Mouse (Mus musculus): Measurements from ENCODE around the gene Cgref1. TPM values are rescaled to one million over a fixed set of nuclear protein-coding genes. Genes with fewer than 3 reads are reported as not detected.

The Cgref1 gene
- polyA plus RNA-seq, 1 experiment from 2014 or later = 2.7 TPM

GRCm38 (mm10) chr5:30934725-30935461, 10.5 kb downstream of the Cgref1 start:
- ATAC-seq (ENCODE audit: insufficient number of reproducible peaks, low FRiP score, low TSS enrichment, low read depth) = no peak
- Histone ChIP-seq H3K4me2 (ENCODE audit: low read depth, severe bottlenecking) (no peak overlapping the region), H3K27ac (replicated peaks; ENCODE audit: low read depth, low read length) (no peak overlapping the region), H3K9ac (ENCODE audit: low read length) (no peak overlapping the region), H3K27me3 (ENCODE audit: control insufficient read depth, insufficient read depth, low read length) (no peaks in the 10 kb centered on the region), H3K4me1 (ENCODE audit: control insufficient read depth, insufficient read depth, low read length) (no peaks in the 10 kb centered on the region), H3K4me3 (ENCODE audit: low read depth, low read length) (no peak overlapping the region), H3K36me3 (ENCODE audit: control insufficient read depth, insufficient read depth, low read length) (no peaks in the 10 kb centered on the region), H3K9me3 (ENCODE audit: control insufficient read depth, low read length) (no peaks in the 10 kb centered on the region)
- no peak for DNase-seq (ENCODE audit: low spot score)
- 88% methylated on average over 5 of the region's 5 CpGs for WGBS

- 73% methylated on average over 5 of the region's 5 CpGs for WGBS
- Histone ChIP-seq H3K4me2 (ENCODE audit: low read depth, severe bottlenecking) (no peak overlapping the region), H3K9ac (ENCODE audit: low read length) (no peak overlapping the region), H3K4me3 (ENCODE audit: low read depth, low read length) (no peak overlapping the region), H3K9me3 (ENCODE audit: control insufficient read depth, low read length) (no peaks in the 10 kb centered on the region), H3K36me3 (ENCODE audit: control insufficient read depth, insufficient read depth, low read length) (no peaks in the 10 kb centered on the region), H3K4me1 (ENCODE audit: control insufficient read depth, insufficient read depth, low read length) (no peaks in the 10 kb centered on the region), H3K27ac (replicated peaks; ENCODE audit: low read depth, low read length) (no peak overlapping the region), H3K27me3 (ENCODE audit: control insufficient read depth, insufficient read depth, low read length) (no peaks in the 10 kb centered on the region)
- ATAC-seq (ENCODE audit: insufficient number of reproducible peaks, low FRiP score, low TSS enrichment, low read depth) (no peak), DNase-seq (ENCODE audit: low spot score) (no peak)
These were observed 11.7 kb downstream of the Cgref1 start for GRCm38 (mm10) chr5:30933705-30934104.

- no peak overlapping the region for H3K9ac ChIP-seq (ENCODE audit: low read length)
- H3K4me2 ChIP-seq (ENCODE audit: low read depth, severe bottlenecking) = no peak overlapping the region
- H3K9me3 ChIP-seq (ENCODE audit: control insufficient read depth, low read length) = no peaks in the 10 kb centered on the region
- 85% methylated on average over 4 of the region's 4 CpGs for WGBS
- no peaks in the 10 kb centered on the region for H3K27me3 ChIP-seq (ENCODE audit: control insufficient read depth, insufficient read depth, low read length)
- no peak overlapping the region for H3K4me3 ChIP-seq (ENCODE audit: low read depth, low read length)
- no peaks in the 10 kb centered on the region for H3K36me3 ChIP-seq (ENCODE audit: control insufficient read depth, insufficient read depth, low read length)
- H3K27ac ChIP-seq (replicated peaks; ENCODE audit: low read depth, low read length) = no peak overlapping the region
- no peak for ATAC-seq (ENCODE audit: insufficient number of reproducible peaks, low FRiP score, low TSS enrichment, low read depth)
- no peak for DNase-seq (ENCODE audit: low spot score)
- no peaks in the 10 kb centered on the region for H3K4me1 ChIP-seq (ENCODE audit: control insufficient read depth, insufficient read depth, low read length)
These were observed 14.0 kb downstream of the Cgref1 start for GRCm38 (mm10) chr5:30931378-30931777.

GRCm38 (mm10) chr5:30930846-30931245, 14.5 kb downstream of the Cgref1 start:
- no peak overlapping the region for H3K4me2 ChIP-seq (ENCODE audit: low read depth, severe bottlenecking)
- no peaks in the 10 kb centered on the region for H3K4me1 ChIP-seq (ENCODE audit: control insufficient read depth, insufficient read depth, low read length)
- H3K9ac ChIP-seq (ENCODE audit: low read length) = no peak overlapping the region
- no peak for DNase-seq (ENCODE audit: low spot score)
- H3K27ac ChIP-seq (replicated peaks; ENCODE audit: low read depth, low read length) = no peak overlapping the region
- H3K36me3 ChIP-seq (ENCODE audit: control insufficient read depth, insufficient read depth, low read length) = no peaks in the 10 kb centered on the region
- WGBS = 84% methylated on average over 6 of the region's 6 CpGs
- ATAC-seq (ENCODE audit: insufficient number of reproducible peaks, low FRiP score, low TSS enrichment, low read depth) = no peak
- no peaks in the 10 kb centered on the region for H3K27me3 ChIP-seq (ENCODE audit: control insufficient read depth, insufficient read depth, low read length)
- H3K9me3 ChIP-seq (ENCODE audit: control insufficient read depth, low read length) = no peaks in the 10 kb centered on the region
- H3K4me3 ChIP-seq (ENCODE audit: low read depth, low read length) = no peak overlapping the region

GRCm38 (mm10) chr5:30930121-30930520, 15.3 kb downstream of the Cgref1 start:
- Histone ChIP-seq H3K9ac (ENCODE audit: low read length) (no peak overlapping the region), H3K4me1 (ENCODE audit: control insufficient read depth, insufficient read depth, low read length) (no peaks in the 10 kb centered on the region), H3K9me3 (ENCODE audit: control insufficient read depth, low read length) (no peaks in the 10 kb centered on the region), H3K27ac (replicated peaks; ENCODE audit: low read depth, low read length) (no peak overlapping the region), H3K36me3 (ENCODE audit: control insufficient read depth, insufficient read depth, low read length) (no peaks in the 10 kb centered on the region), H3K27me3 (ENCODE audit: control insufficient read depth, insufficient read depth, low read length) (no peaks in the 10 kb centered on the region), H3K4me3 (ENCODE audit: low read depth, low read length) (no peak overlapping the region), H3K4me2 (ENCODE audit: low read depth, severe bottlenecking) (no peak overlapping the region)
- ATAC-seq (ENCODE audit: insufficient number of reproducible peaks, low FRiP score, low TSS enrichment, low read depth) (peak; percentile 48; the same call in 1 of the 2 replicates), DNase-seq (ENCODE audit: low spot score) (peak; percentile 76)
- WGBS = 48% methylated on average over 4 of the region's 4 CpGs

- 44% methylated on average over 7 of the region's 7 CpGs for WGBS
- H3K36me3 ChIP-seq (ENCODE audit: control insufficient read depth, insufficient read depth, low read length) = no peaks in the 10 kb centered on the region
- H3K4me1 ChIP-seq (ENCODE audit: control insufficient read depth, insufficient read depth, low read length) = no peaks in the 10 kb centered on the region
- no peak overlapping the region for H3K4me3 ChIP-seq (ENCODE audit: low read depth, low read length)
- no peak overlapping the region for H3K4me2 ChIP-seq (ENCODE audit: low read depth, severe bottlenecking)
- no peak for ATAC-seq (ENCODE audit: insufficient number of reproducible peaks, low FRiP score, low TSS enrichment, low read depth)
- H3K27me3 ChIP-seq (ENCODE audit: control insufficient read depth, insufficient read depth, low read length) = no peaks in the 10 kb centered on the region
- no peak for DNase-seq (ENCODE audit: low spot score)
- H3K9ac ChIP-seq (ENCODE audit: low read length) = no peak overlapping the region
- H3K9me3 ChIP-seq (ENCODE audit: control insufficient read depth, low read length) = no peaks in the 10 kb centered on the region
- H3K27ac ChIP-seq (replicated peaks; ENCODE audit: low read depth, low read length) = no peak overlapping the region
These were observed 17.4 kb downstream of the Cgref1 start for GRCm38 (mm10) chr5:30927945-30928529.

GRCm38 (mm10) chr5:30926073-30926472, 19.3 kb downstream of the Cgref1 start:
- no peak overlapping the region for H3K27ac ChIP-seq (replicated peaks; ENCODE audit: low read depth, low read length)
- H3K4me3 ChIP-seq (ENCODE audit: low read depth, low read length) = no peak overlapping the region
- H3K4me1 ChIP-seq (ENCODE audit: control insufficient read depth, insufficient read depth, low read length) = peaks cover 8% of the 10 kb centered on the region
- H3K4me2 ChIP-seq (ENCODE audit: low read depth, severe bottlenecking) = no peak overlapping the region
- no peaks in the 10 kb centered on the region for H3K9me3 ChIP-seq (ENCODE audit: control insufficient read depth, low read length)
- H3K36me3 ChIP-seq (ENCODE audit: control insufficient read depth, insufficient read depth, low read length) = no peaks in the 10 kb centered on the region
- DNase-seq (ENCODE audit: low spot score) (no peak), ATAC-seq (ENCODE audit: insufficient number of reproducible peaks, low FRiP score, low TSS enrichment, low read depth) (no peak)
- no peaks in the 10 kb centered on the region for H3K27me3 ChIP-seq (ENCODE audit: control insufficient read depth, insufficient read depth, low read length)
- 89% methylated on average over 2 of the region's 2 CpGs for WGBS
- H3K9ac ChIP-seq (ENCODE audit: low read length) = no peak overlapping the region

- Histone ChIP-seq H3K9me3 (ENCODE audit: control insufficient read depth, low read length) (no peaks in the 10 kb centered on the region), H3K4me1 (ENCODE audit: control insufficient read depth, insufficient read depth, low read length) (peaks cover 8% of the 10 kb centered on the region)
These were observed 20.2 kb downstream of the Cgref1 start for GRCm38 (mm10) chr5:30925217-30925616.

More at GRCm38 (mm10) chr5:30925217-30925616, 20.2 kb downstream of the Cgref1 start:
- WGBS = 94% methylated on average over 5 of the region's 5 CpGs
- DNase-seq (ENCODE audit: low spot score) = no peak
- H3K36me3 ChIP-seq (ENCODE audit: control insufficient read depth, insufficient read depth, low read length) = peaks cover 3% of the 10 kb centered on the region; the same call in 1 of the 2 replicates
- no peak overlapping the region for H3K27ac ChIP-seq (replicated peaks; ENCODE audit: low read depth, low read length)
- no peak overlapping the region for H3K9ac ChIP-seq (ENCODE audit: low read length)
- H3K27me3 ChIP-seq (ENCODE audit: control insufficient read depth, insufficient read depth, low read length) = no peaks in the 10 kb centered on the region
- H3K4me2 ChIP-seq (ENCODE audit: low read depth, severe bottlenecking) = no peak overlapping the region
- no peak overlapping the region for H3K4me3 ChIP-seq (ENCODE audit: low read depth, low read length)
- ATAC-seq (ENCODE audit: insufficient number of reproducible peaks, low FRiP score, low TSS enrichment, low read depth) = no peak
